Mouse (Mus musculus): ENCODE measurements around the gene Rsph10b. TPM values are rescaled to one million over a fixed set of nuclear protein-coding genes. Genes with fewer than 3 reads are reported as not detected.

The Rsph10b gene
- polyA plus RNA-seq, 1 experiment from 2014 or later, result 0.48 TPM

DNA sequence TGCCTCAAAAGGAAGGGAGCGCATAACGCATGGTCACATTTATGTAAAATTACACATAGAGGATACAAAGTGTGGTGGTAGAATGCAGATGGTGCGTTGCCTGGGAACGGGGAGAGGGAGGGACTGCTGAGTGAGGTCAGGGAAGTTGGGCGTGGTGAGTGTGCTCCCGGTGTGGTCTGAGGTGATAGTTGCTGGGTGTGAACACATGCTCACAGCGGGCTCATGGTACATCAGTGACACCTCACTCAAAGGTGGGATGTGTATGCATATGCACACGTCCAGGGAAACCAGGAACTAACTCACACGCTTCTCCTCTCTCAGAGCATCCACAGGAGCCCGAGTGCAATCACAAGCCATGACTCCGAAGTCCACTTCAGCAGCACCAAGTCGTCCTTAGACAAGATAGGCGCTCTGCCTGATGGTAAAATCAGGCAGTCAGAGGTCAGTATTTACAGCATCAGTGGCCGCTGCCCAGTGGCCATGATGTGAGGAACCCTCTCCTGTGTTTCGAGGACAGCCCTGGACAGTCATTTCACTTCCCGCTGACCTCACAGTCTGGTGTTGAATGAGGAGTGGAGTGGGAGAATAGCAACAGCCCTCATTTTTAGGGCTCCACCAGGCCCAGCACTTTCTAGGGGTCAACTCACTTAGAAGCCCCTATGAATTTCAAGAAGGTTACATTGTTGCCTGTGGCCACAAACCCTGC is 44.0 kb downstream of the Rsph10b start:
- no peak overlapping the region for H3K4me2 ChIP-seq
- H3K9me3 ChIP-seq, result no peaks in the 10 kb centered on the region
- no peaks in the 10 kb centered on the region for H3K27me3 ChIP-seq (replicated peaks)
- 61% methylated on average over 16 of the region's 16 CpGs for WGBS
- H3K4me3 ChIP-seq (replicated peaks), result no peak overlapping the region
- H3K4me1 ChIP-seq, result no peaks in the 10 kb centered on the region
- H3K27ac ChIP-seq, result no peak overlapping the region
- no peak overlapping the region for H3K9ac ChIP-seq
- H3K36me3 ChIP-seq, result no peaks in the 10 kb centered on the region
- peak; percentile 83; the same call in 1 of the 2 replicates for ATAC-seq (ENCODE audit: insufficient read depth, low FRiP score, low read depth)

DNA sequence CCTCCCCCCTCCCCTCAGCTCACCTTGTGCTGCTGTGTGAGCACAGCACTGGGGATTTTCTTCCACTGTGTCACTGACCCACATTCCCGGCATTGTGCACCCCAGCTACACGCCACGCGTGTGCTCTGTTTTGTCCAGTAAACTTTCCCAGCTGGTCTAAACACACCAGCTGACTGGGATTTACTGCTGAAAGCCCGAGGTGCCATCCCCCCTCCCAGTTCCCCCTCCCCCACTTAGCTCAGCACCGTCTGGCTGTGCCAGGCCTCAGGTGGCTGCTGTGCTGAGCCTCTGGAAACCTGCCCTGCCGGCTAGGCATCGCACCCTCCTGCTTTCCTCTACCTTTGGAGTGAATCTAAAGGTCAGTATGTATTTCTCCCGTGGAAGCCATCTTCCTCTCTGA is 48.0 kb downstream of the Rsph10b start:
- Histone ChIP-seq H3K27me3 (replicated peaks) (no peaks in the 10 kb centered on the region), H3K4me2 (no peak overlapping the region), H3K27ac (no peak overlapping the region), H3K4me1 (no peaks in the 10 kb centered on the region), H3K9ac (no peak overlapping the region), H3K9me3 (no peaks in the 10 kb centered on the region), H3K36me3 (0 out of 2 replicates have a peak, but pooled peaks cover 2% of the 10 kb centered on the region), H3K4me3 (replicated peaks) (no peak overlapping the region)
- ATAC-seq (ENCODE audit: insufficient read depth, low FRiP score, low read depth), result no peak
- 21% methylated on average over 9 of the region's 9 CpGs for WGBS

DNA sequence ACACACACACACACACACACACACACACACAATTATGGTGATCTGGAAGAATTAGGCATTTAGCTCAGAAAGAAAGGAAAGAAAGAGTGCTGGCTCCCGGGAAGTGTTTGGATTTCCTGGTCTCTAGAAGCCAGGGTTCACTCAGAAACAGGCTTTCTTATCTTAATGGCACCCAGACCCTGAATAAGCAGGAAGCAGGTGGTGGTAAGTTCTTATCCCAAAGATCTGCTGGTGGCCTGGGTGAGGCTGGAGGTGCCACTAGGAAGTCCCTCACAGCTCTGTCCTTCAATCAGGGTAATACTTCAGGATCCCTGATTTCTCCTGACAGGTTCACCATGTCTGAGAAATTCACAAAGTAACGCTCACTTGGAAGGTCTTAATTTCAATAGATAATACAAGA is 49.5 kb downstream of the Rsph10b start:
- Histone ChIP-seq H3K4me2 (no peak overlapping the region), H3K4me1 (no peaks in the 10 kb centered on the region), H3K36me3 (peaks cover 14% of the 10 kb centered on the region), H3K9ac (no peak overlapping the region), H3K9me3 (no peaks in the 10 kb centered on the region), H3K4me3 (replicated peaks) (no peak overlapping the region), H3K27ac (peak overlapping the region; percentile 40; the same call in 1 of the 2 replicates), H3K27me3 (replicated peaks) (no peaks in the 10 kb centered on the region)
- ATAC-seq (ENCODE audit: insufficient read depth, low FRiP score, low read depth), result no peak
- WGBS, result 56% methylated on average over 2 of the region's 2 CpGs

DNA sequence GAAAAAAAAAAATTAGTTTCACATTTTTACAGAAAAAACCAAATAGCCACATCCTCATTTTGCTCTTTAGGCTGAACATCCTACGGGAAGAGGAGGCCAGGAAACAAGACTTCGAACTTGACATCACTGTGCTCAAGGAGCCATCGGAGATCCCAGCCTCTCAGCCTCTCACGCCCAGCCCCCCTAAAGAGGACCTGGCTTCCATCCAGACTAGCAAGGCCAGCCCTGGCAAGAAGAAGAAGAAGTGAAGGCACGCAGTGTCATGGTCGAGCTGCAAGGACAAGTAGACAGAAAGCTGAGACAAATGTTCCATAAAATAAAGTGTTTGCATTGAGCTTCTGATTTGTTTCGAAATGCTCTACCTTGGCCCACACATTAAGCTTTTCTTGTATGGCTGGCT is 52.5 kb downstream of the Rsph10b start:
- Histone ChIP-seq H3K27ac (no peak overlapping the region), H3K4me2 (no peak overlapping the region), H3K4me3 (replicated peaks) (no peak overlapping the region), H3K4me1 (no peaks in the 10 kb centered on the region), H3K36me3 (peaks cover 36% of the 10 kb centered on the region), H3K27me3 (replicated peaks) (no peaks in the 10 kb centered on the region), H3K9ac (no peak overlapping the region), H3K9me3 (no peaks in the 10 kb centered on the region)
- whole genome bisulfite sequencing, result 85% methylated on average over 7 of the region's 7 CpGs
- no peak for ATAC-seq (ENCODE audit: insufficient read depth, low FRiP score, low read depth)

DNA sequence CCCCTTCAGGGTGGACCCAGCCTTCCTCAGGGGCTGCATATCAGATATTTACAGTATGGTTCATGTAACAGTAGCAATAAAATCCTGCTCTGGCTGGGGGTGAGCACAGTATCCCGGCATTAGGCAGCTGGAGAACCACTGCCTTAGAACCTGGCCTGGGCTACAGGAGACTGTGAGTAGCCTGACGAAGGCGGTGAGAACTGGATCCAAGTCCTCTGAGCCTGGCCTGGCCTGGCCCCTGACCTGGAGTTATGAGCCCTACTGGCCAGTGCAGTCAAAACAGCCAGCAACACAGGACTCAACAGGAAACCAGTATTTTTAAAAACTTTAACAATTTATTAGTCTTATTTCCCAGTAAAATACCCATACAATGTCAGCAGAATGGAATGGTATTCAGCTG is 54.8 kb downstream of the Rsph10b start:
- H3K4me2 ChIP-seq, result no peak overlapping the region
- H3K4me3 ChIP-seq (replicated peaks), result no peak overlapping the region
- no peaks in the 10 kb centered on the region for H3K4me1 ChIP-seq
- WGBS, result 88% methylated on average over 3 of the region's 3 CpGs
- H3K27me3 ChIP-seq (replicated peaks), result no peaks in the 10 kb centered on the region
- H3K27ac ChIP-seq, result no peak overlapping the region
- H3K36me3 ChIP-seq, result peaks cover 47% of the 10 kb centered on the region
- H3K9me3 ChIP-seq, result no peaks in the 10 kb centered on the region
- no peak overlapping the region for H3K9ac ChIP-seq
- no peak for ATAC-seq (ENCODE audit: insufficient read depth, low FRiP score, low read depth)

DNA sequence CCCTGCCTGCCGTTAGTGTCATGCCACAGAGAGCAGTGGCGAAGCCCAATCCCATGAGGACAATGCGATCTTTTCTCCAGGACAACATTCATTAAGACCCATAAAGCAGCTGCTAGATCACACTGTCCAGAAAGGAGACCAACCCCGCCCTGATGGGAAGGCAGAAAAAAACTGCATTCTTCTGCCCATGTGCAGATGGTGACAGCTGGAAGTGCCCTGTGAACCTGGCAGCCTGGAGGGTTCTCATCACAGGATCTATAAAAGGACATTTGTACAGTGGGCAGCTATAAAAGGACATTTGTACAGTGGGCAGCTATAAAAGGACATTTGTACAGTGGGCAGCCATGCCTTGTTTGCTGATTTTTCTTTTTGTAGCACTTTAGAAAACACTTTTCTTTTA is 56.2 kb downstream of the Rsph10b start:
- 92% methylated on average over 4 of the region's 4 CpGs for WGBS
- no peak overlapping the region for H3K9ac ChIP-seq
- no peak for ATAC-seq (ENCODE audit: insufficient read depth, low FRiP score, low read depth)
- H3K4me1 ChIP-seq, result no peaks in the 10 kb centered on the region
- no peaks in the 10 kb centered on the region for H3K9me3 ChIP-seq
- H3K4me3 ChIP-seq (replicated peaks), result no peak overlapping the region
- peaks cover 62% of the 10 kb centered on the region for H3K36me3 ChIP-seq
- no peak overlapping the region for H3K27ac ChIP-seq
- H3K27me3 ChIP-seq (replicated peaks), result no peaks in the 10 kb centered on the region
- no peak overlapping the region for H3K4me2 ChIP-seq

DNA sequence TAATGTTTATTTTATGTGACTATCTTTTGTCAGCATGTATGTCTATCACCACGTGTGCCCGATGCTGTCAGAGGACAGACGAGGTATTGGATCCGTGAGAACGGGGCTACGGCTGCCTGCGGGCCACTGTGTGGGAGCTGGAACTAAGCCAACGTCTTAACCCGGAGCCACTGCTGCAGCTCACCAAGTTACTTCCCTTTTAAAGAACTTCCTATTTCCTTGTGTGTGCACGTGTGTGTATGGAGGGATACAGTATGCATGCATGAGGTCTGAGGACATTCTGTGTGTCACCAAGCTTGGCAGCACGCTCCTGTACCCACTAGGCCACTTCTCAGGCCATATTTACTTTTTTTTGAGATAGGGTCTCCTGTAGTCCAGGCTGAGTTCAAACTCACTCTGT is 57.3 kb downstream of the Rsph10b start:
- no peaks in the 10 kb centered on the region for H3K4me1 ChIP-seq
- 84% methylated on average over 11 of the region's 11 CpGs for WGBS
- no peak overlapping the region for H3K9ac ChIP-seq
- no peak overlapping the region for H3K4me3 ChIP-seq (replicated peaks)
- H3K9me3 ChIP-seq, result no peaks in the 10 kb centered on the region
- peaks cover 65% of the 10 kb centered on the region for H3K36me3 ChIP-seq
- no peaks in the 10 kb centered on the region for H3K27me3 ChIP-seq (replicated peaks)
- H3K4me2 ChIP-seq, result no peak overlapping the region
- no peak overlapping the region for H3K27ac ChIP-seq
- no peak for ATAC-seq (ENCODE audit: insufficient read depth, low FRiP score, low read depth)

DNA sequence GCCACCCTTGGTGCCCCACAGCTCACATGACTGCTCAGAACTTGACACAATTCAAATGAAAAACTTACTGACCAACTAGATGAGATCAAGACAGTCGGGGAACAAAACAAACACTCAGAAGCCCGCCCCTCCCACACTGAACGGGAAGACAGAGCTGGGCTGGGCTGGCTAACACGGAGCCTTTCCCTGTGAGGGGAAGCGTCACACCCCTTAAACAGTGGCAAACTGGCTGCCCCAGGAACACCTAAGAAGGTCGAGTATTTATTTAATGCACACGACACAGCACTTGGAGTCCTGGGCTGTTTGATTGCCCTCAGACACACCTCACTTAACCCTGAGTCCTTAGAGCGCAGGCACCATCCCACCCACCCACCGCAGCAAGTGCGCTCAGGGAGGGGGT is 59.8 kb downstream of the Rsph10b start:
- Histone ChIP-seq H3K4me1 (no peaks in the 10 kb centered on the region), H3K27me3 (replicated peaks) (no peaks in the 10 kb centered on the region), H3K9me3 (no peaks in the 10 kb centered on the region), H3K4me2 (no peak overlapping the region), H3K27ac (peak overlapping the region; percentile 76), H3K4me3 (replicated peaks) (no peak overlapping the region), H3K9ac (no peak overlapping the region), H3K36me3 (peaks cover 64% of the 10 kb centered on the region)
- WGBS, result 67% methylated on average over 10 of the region's 10 CpGs
- peak; percentile 93 for ATAC-seq (ENCODE audit: insufficient read depth, low FRiP score, low read depth)

DNA sequence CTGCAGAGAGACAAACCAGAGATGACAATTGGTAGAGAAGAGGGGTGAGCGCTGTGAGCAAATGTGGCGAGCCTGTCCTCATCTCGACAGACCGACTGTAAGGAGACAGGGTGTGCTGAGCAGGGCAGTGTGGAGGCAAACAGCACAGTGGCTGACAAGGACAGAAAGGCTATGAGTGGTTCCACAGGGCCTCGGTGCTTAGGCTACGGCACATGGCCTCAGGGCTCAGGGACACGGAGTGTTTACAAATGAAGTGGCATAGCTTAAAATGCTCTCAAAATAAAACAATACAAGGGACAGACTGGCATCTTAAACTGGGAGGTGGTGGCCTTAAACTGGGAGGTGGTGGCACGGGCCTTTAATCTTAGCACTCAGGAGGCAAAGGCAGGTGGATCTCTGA is 60.4 kb downstream of the Rsph10b start:
- no peak overlapping the region for H3K4me3 ChIP-seq (replicated peaks)
- H3K9ac ChIP-seq, result no peak overlapping the region
- no peaks in the 10 kb centered on the region for H3K4me1 ChIP-seq
- H3K9me3 ChIP-seq, result no peaks in the 10 kb centered on the region
- H3K36me3 ChIP-seq, result peaks cover 59% of the 10 kb centered on the region
- no peaks in the 10 kb centered on the region for H3K27me3 ChIP-seq (replicated peaks)
- 83% methylated on average over 8 of the region's 8 CpGs for WGBS
- ATAC-seq (ENCODE audit: insufficient read depth, low FRiP score, low read depth), result no peak
- no peak overlapping the region for H3K4me2 ChIP-seq
- peak overlapping the region; percentile 76 for H3K27ac ChIP-seq

DNA sequence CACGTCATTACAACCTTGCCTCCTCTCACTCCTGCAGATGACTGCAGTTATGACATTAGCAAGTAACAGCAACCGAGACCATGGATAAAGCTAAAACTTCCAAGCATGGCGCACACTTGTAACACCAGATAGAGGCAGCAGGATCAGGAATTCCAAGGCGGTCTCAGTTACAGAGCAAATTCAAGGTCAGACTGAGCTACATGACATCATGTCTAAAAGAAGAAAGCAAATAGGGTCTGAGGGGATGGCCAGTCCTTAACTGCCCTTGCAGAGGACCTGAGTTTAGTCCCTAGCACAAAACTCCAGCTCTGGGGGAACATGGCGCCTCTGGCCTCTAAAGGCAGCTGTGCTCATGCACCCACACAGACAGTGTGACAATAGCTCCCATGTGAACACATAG is 61.0 kb downstream of the Rsph10b start:
- Histone ChIP-seq H3K36me3 (peaks cover 55% of the 10 kb centered on the region), H3K4me1 (no peaks in the 10 kb centered on the region), H3K4me2 (no peak overlapping the region), H3K9me3 (no peaks in the 10 kb centered on the region), H3K27me3 (replicated peaks) (no peaks in the 10 kb centered on the region), H3K27ac (no peak overlapping the region), H3K9ac (no peak overlapping the region), H3K4me3 (replicated peaks) (no peak overlapping the region)
- WGBS, result 93% methylated on average over 5 of the region's 5 CpGs
- no peak for ATAC-seq (ENCODE audit: insufficient read depth, low FRiP score, low read depth)

DNA sequence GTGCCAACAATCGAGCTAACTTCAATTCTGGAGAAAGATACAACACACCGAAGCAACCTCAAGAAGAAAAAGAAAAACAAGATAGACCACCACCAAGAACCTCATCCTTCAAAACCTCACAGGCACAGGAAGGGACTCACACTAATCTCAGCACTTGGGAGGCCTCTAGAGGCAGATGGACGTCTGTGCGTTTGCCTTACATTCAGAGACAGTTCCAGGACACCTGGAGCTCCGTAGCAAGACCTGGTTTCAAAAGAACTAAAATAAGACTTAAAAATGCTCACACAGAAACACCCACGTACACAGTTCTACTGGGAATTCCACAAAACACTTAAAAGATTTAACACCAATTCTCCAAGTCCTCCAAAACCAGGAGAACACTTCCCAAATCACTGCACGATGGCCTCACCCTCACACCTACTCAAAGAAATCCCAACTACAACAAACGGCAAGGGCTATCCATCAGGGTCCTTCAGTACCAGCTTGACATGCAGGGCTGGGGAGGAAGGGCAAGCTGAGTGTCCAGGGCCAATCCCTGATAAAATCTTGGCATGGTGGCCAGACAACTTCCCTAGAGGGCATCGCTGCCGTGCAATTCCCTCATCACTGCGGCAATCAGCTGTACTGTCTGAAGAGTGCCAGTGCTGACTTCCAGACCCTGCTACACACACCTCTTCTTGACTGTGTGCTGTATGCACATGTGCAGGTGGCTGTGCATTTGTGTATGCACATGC is 62.0 kb downstream of the Rsph10b start:
- Histone ChIP-seq H3K4me2 (no peak overlapping the region), H3K4me3 (replicated peaks) (no peak overlapping the region), H3K9ac (no peak overlapping the region), H3K4me1 (no peaks in the 10 kb centered on the region), H3K27ac (no peak overlapping the region), H3K9me3 (no peaks in the 10 kb centered on the region), H3K27me3 (replicated peaks) (no peaks in the 10 kb centered on the region), H3K36me3 (peaks cover 58% of the 10 kb centered on the region)
- ATAC-seq (ENCODE audit: insufficient read depth, low FRiP score, low read depth), result no peak
- WGBS, result 72% methylated on average over 11 of the region's 11 CpGs

DNA sequence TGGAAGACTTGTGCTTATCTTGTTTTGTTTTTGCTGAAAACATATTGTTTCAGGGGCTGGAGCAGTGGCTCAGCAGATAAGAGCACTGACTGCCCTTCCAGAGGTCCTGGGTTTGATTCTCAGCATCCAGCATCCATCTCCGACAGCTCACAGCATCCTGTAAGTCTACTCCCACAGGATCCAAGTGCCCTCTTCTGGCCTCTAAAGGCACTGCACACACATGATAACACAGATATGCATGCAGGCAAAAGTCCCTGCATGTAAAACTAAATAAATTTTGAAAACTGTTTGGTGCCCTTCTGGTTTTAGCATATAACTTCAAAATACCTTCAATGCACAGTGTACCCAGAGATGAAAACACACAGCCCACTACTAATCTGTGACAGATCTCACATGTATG is 66.6 kb downstream of the Rsph10b start:
- no peak overlapping the region for H3K27ac ChIP-seq
- no peak for ATAC-seq (ENCODE audit: insufficient read depth, low FRiP score, low read depth)
- H3K9ac ChIP-seq, result no peak overlapping the region
- no peaks in the 10 kb centered on the region for H3K27me3 ChIP-seq (replicated peaks)
- no peaks in the 10 kb centered on the region for H3K9me3 ChIP-seq
- H3K36me3 ChIP-seq, result peaks cover 64% of the 10 kb centered on the region
- H3K4me1 ChIP-seq, result no peaks in the 10 kb centered on the region
- 88% methylated on average over 1 of the region's 1 CpGs for WGBS
- H3K4me2 ChIP-seq, result no peak overlapping the region
- no peak overlapping the region for H3K4me3 ChIP-seq (replicated peaks)
